Mouse (Mus musculus) lung, postnatal 0 days (tissue): ENCODE data around the gene Dnajb8.

Source experiments
- CTCF ChIP-seq: IDR thresholded peaks from 2 replicates; pipeline ENCODE4 v1.5.1; 2016; ENCODE audit warnings: antibody characterized with exemption, mild to moderate bottlenecking
- EP300 ChIP-seq: IDR thresholded peaks from 2 replicates; pipeline ENCODE4 v1.6.1; 2016; ENCODE audit warnings: antibody characterized with exemption, mild to moderate bottlenecking, control low read depth

- TF ChIP-seq CTCF = no peak
- TF ChIP-seq EP300 = no peak
Observed at GRCm38 (mm10) chr6:88208321-88208720, 13.7 kb upstream of the Dnajb8 start.
